Mouse (Mus musculus) left cerebral cortex, adult 9 months (tissue): Measurements from ENCODE around the gene Fam81b.
A peak's percentile ranks its signal among the peaks of the same experiment; 100 is the strongest.
"Not testable (repeated sequence)": the region's sequence is repeated elsewhere in the genome, so short reads cannot be mapped to it uniquely, and the experiment has no call there.

Experiments used
- DNase-seq, 2 experiments: peaks; one replicate each; pipeline ENCODE4 v3.0.0; 2022; ENCODE audit warnings: low spot score in 2 of 2

Fam81b gene

DNA sequence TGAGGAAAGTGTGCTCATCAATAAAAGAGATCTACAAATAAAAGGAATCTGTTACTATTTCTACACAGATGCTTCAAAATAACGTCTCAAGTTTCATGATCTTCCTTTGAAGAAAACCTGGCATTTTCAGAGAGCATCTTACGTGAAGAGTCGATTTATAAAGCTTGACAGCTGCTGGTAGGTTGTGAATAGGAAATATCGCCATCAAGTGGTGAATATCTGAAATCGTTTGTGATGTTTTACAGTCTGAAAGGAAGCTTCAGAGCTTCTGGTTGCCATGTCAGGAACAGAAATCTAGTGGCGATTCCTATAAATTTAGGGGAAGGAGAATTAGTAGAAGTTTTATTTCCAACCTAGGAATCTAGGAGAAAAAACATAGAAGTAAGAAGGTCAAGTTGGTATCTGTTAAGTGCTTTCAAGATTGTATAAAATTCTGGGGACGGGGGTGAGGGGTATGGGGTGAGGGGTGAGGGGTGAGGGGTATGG is at the start of gene Fam81b:
Gene Fam81b, minus strand, starts transcription at position 436 of the 486 bp plus-strand sequence.
- DNase-seq, result no peak

GRCm38 (mm10) chr13:76345941-76346340 is 41.1 kb upstream of the Fam81b start:
- not testable (repeated sequence) for DNase-seq

GRCm38 (mm10) chr13:76318635-76319034 is 13.8 kb upstream of the Fam81b start:
- DNase-seq, result peak; percentile 40 to 62

- no peak for DNase-seq
Observed at GRCm38 (mm10) chr13:76311580-76311979, 6.7 kb upstream of the Fam81b start.

DNA sequence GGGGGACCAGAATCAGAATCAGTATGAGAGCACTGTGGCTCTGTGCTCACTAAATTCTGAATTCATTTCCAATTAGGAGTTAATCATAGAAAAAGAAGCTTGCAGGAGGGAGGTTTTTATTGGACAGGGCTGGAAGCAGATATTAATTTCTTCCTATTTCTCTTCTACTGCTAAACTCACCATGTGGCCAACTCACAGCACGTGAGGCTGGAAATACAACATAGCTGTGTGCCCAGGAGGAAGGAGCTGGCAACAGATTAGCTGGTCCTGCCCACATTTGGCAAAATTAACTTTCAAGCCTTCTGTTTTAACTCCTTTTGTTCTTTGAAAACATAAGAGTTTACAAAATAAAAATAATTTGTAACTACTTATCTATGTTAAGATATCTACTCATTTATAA is 3.9 kb upstream of the Fam81b start:
- DNase-seq, result no peak

DNA sequence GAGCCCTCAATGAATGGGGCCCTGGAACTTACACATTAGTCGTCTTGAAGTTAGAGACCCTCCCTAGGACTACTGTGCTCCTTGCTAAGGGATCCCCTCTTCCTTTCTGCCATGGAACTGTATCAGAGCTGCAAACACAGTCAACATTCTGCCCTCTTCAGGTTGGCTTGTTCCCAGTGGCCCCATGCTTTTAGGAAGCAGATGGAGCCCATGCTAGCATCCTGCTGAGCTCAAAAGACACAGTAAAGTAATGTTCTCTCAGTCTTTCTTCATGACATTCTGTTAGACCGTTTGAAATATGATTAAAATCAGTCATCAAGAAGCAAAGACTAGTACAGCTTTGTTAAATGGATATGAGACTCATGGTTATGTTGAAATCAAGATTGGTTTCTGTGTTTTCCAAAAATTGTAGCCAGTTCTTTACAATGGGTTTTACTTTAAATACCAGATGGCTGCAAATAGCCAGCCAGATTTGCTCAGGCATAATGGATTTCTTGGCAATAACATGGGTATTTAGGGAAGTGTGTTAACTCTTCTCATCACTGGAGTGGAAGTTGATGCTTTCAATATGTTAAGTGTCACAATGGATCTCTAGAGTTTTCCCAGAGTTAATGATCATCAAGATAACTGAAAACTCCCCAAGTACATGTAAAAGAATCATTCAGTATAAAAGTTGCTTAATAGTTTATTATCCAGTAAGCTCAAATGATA is 938 bp upstream of the Fam81b start:
- DNase-seq, result no peak

DNA sequence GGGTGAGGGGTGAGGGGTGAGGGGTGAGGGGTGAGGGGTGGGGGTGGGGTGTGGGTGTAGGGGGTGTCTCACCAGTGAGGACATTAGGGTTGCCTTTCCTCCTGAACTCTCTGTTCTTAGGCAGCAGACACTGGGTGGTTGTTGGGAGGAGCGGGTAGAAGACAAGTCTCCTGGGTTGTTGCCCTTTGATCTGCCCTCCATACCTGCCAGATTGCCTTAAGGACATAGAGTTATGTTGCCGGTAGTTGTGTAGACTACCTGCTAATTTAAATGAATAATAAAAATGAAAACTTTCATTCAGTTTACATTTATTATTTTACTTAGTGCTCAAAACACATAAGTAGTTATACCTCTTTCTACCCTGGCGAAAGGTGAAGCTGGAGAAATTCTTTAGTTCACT is 369 bp upstream of the Fam81b start:
- DNase-seq, result no peak

GRCm38 (mm10) chr13:76304201-76304600 is 671 bp downstream of the Fam81b start:
- DNase-seq, result no peak

- DNase-seq, result no peak
Observed at GRCm38 (mm10) chr13:76303160-76303559, 1.7 kb downstream of the Fam81b start.

GRCm38 (mm10) chr13:76302056-76302455 is 2.8 kb downstream of the Fam81b start:
- no peak for DNase-seq

DNA sequence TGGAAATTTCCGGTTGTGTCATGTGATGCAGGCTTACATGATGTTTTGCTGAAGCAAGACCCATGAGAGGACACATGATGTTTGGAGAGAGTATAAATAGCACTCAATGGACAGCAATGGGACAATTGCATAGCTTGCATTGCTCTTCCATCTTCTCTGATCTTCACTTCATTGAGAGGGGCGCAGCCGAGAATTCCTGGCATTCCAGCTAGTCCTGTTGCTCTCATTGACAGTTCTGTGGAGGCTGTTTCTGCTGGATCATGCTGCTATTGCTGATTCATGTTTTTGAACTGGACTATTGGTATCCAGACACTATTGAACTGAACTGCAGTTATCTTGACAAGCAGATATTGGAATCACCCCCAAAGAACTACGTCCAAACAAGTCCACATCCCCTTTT is 12.8 kb downstream of the Fam81b start:
- no peak for DNase-seq

GRCm38 (mm10) chr13:76284597-76284996 is 20.3 kb downstream of the Fam81b start:
- no peak for DNase-seq

DNA sequence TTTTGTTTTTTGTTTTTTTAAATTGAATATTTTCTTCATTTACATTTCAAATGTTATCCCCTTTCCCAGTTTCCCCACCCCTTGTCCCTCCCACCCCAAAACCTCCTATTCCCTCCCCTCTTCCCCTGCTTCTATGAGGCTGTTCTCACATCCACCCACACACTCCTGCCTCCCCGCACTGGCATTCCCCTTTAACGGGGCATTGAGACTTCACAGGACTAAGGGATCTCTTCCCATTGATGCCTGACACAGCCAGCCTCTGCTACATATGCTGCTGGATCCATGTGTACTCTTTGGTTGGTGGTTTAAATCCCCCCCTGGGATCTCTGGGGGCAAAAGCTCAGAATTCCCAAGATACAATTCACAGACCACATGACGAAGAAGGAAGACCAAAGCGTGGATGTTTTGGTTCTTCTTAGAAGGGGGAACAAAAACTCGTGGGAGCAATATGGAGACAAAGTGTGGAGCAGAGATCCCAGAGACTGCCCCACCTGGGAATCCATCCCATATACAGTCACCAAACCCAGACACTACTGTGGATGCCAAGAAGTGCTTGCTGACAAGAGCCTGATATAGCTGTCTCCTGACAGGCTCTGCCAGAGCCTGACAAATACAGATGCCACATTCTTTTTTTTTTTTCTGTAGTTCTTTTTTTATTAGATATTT is 40.4 kb downstream of the Fam81b start:
- peak; percentile 8 to 16 for DNase-seq

- DNase-seq, result peak; percentile 70 to 84
Observed at GRCm38 (mm10) chr13:76258766-76259165, 46.1 kb downstream of the Fam81b start.

DNA sequence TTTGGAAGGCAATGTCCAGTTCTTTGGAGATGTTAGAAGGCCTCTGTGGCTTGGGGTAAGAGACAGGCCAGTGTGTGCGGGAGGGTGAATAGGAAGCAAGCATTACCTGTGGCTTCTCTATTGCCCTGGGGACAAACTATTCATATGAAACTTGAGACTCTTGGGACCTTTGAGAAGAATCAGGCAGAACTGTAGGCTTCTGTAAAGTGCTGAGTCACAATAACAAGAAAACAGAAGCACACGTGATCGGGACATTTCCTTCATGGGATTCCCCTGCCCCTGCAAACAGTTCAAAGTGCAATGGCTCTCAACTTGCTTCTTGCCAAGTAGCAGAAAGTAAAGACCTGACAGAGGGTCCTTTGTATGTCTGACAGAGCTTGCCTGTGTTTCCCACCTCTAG is 48.5 kb downstream of the Fam81b start:
- no peak for DNase-seq

GRCm38 (mm10) chr13:76250092-76250491 is 54.8 kb downstream of the Fam81b start:
- DNase-seq, result no peak

- no peak for DNase-seq
Observed at GRCm38 (mm10) chr13:76249066-76249465, 55.8 kb downstream of the Fam81b start.

DNA sequence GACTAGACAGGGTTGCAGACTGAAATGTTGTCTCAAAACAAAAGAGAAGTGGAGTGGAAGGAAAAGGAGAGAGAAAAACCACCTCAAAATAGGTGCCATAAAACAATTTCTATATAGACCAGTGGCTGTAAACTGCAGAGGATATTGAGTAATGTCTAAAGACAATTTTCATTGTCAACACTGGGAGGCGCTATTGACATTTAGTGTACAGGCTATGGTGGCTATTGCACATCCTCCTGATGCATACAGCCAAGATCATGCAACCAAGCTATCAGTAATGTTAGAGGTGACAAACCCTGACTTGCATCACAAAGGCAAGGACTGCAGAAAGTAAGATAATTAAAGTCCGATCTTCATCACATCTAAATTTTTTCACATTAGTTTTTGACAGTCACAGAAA is 89.5 kb downstream of the Fam81b start:
- peak; percentile 27 to 49 for DNase-seq

DNA sequence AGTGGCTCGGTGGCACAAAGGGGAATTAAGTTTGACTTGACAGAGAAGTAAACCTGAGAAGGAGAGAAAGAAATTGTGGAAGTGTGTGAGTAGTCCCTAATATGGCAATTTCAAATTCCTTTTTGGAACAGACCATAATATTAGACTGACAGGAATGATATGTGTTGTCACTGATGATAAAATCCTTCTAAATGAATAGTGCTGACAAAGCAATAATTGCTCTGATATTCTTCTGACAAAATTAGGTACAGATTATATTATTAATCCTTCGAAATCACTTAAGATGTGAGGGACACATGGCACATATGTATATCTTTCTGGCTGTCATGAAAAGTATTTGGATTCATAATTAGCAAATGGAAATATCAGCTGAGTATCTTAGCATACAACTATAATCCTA is 89.9 kb downstream of the Fam81b start:
- no peak for DNase-seq

DNA sequence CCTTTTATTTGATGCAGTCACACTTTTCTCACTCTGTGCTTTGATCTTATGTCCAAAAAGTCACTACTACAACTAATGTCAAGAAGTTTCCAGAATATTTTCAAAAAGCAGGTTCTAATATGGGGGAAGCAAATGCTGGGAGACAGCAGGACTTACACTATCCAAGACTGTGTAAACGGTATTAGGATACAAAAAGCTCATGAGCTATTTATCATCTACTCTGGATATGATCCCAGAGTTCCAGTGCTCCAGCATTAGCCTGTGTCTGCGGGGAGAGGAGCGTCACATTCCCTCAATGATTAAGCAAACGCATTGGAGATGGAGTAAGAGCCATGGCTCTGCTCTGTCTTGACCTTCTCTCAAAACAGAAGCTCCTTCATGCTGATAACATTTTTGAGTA is 104.9 kb downstream of the Fam81b start:
- no peak for DNase-seq

GRCm38 (mm10) chr13:76197297-76197848 is 107.5 kb downstream of the Fam81b start:
- no peak for DNase-seq

GRCm38 (mm10) chr13:76195431-76196138 is 109.3 kb downstream of the Fam81b start:
- DNase-seq, result no peak
